Mouse (Mus musculus) urinary bladder, postnatal 4 days (tissue): Measurements from ENCODE around the gene Prkar1b.
A peak's percentile ranks its signal among the peaks of the same experiment; 100 is the strongest.

ENCODE experiments used
- DNase-seq, 2 experiments: peaks; one replicate each; pipeline ENCODE4 v3.0.0; 2021 to 2022; ENCODE audit warnings: low spot score in 2 of 2

Prkar1b gene

DNA sequence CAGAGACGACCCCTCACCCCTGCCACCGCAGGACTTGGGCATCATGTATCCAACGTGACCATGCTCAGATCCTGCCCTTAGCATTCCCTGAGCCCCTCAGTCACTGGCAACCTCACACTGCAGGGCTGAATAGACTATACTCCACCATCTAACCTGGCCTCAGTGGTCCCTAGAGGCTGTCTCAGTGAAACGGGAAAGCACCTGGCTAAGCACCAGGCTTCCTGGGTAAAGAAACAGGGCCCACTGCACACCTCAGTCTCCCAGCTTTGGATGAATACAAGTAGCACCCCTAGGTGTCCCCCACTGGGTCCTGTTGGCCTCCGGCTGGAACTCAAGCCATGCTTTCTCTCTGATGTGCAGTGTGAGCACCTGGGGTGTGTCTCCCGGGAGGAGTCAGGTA lies 176.3 kb downstream of the Prkar1b start:
- DNase-seq = no peak

DNA sequence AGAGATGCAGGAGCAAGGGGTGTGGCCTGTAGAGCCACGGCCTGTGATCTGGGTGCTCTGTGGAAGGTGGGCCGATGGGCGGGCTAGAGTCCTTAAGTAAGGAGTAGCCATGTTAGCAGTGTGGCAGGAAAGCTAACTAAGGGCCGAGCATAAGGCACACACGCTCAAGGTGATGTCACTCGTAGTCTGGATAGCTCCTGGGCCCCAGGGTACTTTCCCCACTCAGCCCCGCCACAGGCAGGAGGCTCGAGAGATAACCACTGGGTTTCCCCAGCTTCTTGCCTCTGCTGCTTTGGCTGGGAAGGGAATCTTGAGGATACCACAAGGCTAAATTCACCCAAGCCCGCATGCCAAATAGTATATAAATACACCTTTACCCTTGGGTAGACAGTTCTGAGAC lies 178.4 kb downstream of the Prkar1b start:
- DNase-seq = no peak

DNA sequence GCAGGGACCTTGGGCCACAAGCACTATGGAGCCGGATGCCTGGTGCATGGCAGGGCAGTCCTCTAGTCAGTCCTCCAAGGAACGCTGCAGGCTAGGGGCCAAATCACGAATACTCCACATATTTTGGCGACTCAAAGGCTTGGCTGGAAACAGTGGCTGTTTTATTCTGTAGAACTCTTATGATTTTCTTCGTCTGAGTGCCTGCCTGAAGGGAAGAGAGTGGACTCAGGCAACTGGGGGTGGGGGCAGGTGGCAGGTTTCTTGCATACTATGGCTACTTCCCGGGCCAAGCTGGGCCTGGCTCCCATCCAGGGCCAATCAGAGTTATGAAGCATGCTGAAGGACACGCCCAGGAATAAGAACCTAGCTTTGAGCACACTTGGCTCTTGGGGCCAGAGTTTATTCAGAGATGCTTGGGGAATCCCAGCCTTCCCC lies 179.7 kb downstream of the Prkar1b start:
- DNase-seq = peak in 1 of 2 experiments; percentile 56
